Mouse (Mus musculus): ENCODE results near the gene Crybg3.

- TF ChIP-seq CTCF (IDR thresholded peaks at IDR 0.05; ENCODE audit: control insufficient read depth, insufficient read depth, insufficient replicate concordance, low read depth, low read length) (no peak), POLR2A (IDR thresholded peaks at IDR 0.05; ENCODE audit: control insufficient read depth, low read depth, low read length) (no peak)
Observed at GRCm38 (mm10) chr16:59566437-59566836, 34.3 kb downstream of the Crybg3 start.

Measured in testis, adult 2 months (tissue).